Mouse (Mus musculus) cerebellum, adult 2 months (tissue): ENCODE data around the gene Dpp6. TPM values are rescaled to one million over a fixed set of nuclear protein-coding genes. Genes with fewer than 3 reads are reported as not detected.
A peak's percentile ranks its signal among the peaks of the same experiment; 100 is the strongest.

Experiments used
- DNase-seq, 2 experiments: peaks; one replicate each; pipeline ENCODE4 v3.0.0; 2021
- H3K27ac ChIP-seq: fragments of 200-500 bp; 2 replicates; pipeline ENCODE4 v1.5.1; 2012; ENCODE audit warnings: low read length, control low read depth, inconsistent platforms; ENCODE audit not compliant: insufficient read depth
- H3K27me3 ChIP-seq: fragments of 200-500 bp; 2 replicates; pipeline ENCODE4 v1.6.1; 2012; ENCODE audit warnings: inconsistent platforms, mild to moderate bottlenecking, low read length, moderate library complexity; ENCODE audit not compliant: control insufficient read depth, insufficient read depth
- H3K4me1 ChIP-seq: fragments of 200-500 bp; 2 replicates; pipeline ENCODE4 v1.6.1; 2011; ENCODE audit warnings: low read length; ENCODE audit not compliant: control insufficient read depth, insufficient read depth
- H3K4me3 ChIP-seq: fragments of 200-500 bp; replicated peaks from 2 replicates; pipeline ENCODE3; 2011; ENCODE audit warnings: mild to moderate bottlenecking, low read depth, low read length, control low read depth; ENCODE audit not compliant: insufficient read depth
- CTCF ChIP-seq: fragments of 200-500 bp; IDR thresholded peaks from 2 replicates; pipeline ENCODE4 v1.5.1; 2011; ENCODE audit warnings: low read depth, mild to moderate bottlenecking, control low read depth, low read length, moderate library complexity, borderline replicate concordance; ENCODE audit not compliant: insufficient read depth
- POLR2A ChIP-seq: fragments of 200-500 bp; IDR thresholded peaks from 2 replicates; pipeline ENCODE4 v1.6.1; 2011; ENCODE audit warnings: low read length, control low read depth, borderline replicate concordance; ENCODE audit not compliant: insufficient read depth
- WGBS: fragments of 180-500 bp; shearing (Covaris S2); methylation state at CpG from one replicate; pipeline ENCODE4 v1.1.7; 2018; 5-methylcytosine and 5-hydroxymethylcytosine counted together
- polyA plus RNA-seq: library from polyadenylated mRNA; depleted of rRNA; stranded (reverse); fragments of >200 nt; gene quantifications from 2 replicates; pipeline ENCODE4 v1.2.3, GENCODE M21; 2012

Gene Dpp6
- polyA plus RNA-seq, 1 experiment: 183 TPM

DNA sequence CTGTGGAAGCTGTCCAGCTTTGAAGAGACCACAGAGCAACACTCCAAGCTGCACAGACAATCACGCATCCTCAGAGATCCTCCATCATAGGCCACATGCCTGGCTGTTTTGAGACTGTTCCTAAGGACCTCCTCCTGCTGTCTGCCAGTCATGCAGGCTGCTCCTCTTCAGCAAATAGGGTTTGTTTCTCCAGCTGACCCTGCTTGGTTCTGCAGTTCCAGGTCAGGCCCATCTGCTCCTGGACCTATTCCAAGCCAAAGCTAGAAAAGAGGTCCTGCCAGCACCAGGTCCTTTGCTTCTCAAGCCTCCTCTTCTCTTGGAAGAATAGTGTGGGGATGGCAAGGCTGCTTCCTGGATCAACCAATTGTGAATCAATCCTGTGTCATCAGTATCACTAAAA, 556.9 kb downstream of the Dpp6 start:
- TF ChIP-seq CTCF (no peak), POLR2A (no peak)
- 0% methylated on average over 1 of the region's 1 CpGs for WGBS
- H3K4me3 ChIP-seq: no peak overlapping the region
- no peaks in the 10 kb centered on the region for H3K27me3 ChIP-seq
- peak overlapping the region; percentile 89 for H3K27ac ChIP-seq
- DNase-seq: peak; percentile 72 to 86
- H3K4me1 ChIP-seq: peaks cover 41% of the 10 kb centered on the region

DNA sequence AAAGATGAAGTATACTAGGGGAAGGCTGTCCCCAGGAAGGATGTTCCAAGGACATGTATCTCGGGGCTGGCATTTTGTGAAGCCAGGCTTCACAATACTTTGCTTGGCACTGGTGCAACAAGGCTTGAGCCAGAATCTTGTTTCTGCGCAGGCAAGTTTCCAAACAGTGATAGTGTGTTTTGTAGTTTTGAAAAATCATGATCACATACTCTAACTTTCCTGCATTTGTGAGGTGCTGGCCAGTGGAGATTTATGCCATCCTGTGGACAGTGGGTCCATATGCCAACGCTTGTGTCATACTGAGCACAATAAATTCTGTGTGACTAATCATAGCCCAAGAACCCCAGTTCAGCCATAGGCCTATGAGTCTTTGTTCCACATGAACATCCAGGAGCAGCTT, 558.8 kb downstream of the Dpp6 start:
- H3K4me3 ChIP-seq: no peak overlapping the region
- H3K27me3 ChIP-seq: no peaks in the 10 kb centered on the region
- peak; percentile 69 to 82 for DNase-seq
- H3K4me1 ChIP-seq: peaks cover 48% of the 10 kb centered on the region
- H3K27ac ChIP-seq: peak overlapping the region; percentile 53; the same call in 1 of the 2 replicates
- 15% methylated on average over 3 of the region's 3 CpGs for WGBS
- no peak for TF ChIP-seq POLR2A
- TF ChIP-seq CTCF: no peak

DNA sequence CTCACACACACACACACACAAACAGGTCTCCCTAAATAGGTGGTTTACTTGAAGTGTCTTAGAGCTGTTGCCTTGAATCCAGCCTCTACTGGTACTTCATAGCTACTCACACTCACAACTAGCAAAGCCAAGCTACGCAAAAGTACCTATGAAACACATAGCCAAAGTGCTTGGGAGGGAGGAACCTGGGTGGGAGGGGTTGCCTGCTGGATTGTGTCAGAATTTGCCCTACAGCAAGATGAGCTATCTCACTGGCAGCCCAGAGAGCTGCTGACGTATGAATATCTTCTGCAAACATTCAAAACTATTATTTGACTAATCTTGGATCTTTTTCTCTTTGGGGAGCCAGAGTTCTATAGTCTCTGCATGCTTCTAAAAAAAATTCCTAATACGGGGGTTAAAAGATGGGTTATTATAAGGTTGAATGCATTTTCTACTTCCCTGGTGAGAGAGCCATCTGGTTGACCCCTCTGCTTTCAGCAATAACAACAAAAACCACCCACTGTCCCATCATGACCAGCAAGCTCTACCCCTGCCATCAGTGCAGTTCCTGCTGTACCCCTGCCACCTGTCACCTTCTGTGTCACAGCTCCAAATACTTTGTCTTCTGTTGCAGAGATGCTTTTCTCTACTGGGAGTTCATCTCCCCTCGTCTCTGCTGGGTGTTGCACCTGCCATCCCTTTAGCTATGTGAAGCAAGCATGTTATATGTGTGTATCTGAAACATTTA, 563.8 kb downstream of the Dpp6 start:
- no peak for TF ChIP-seq POLR2A
- no peak for TF ChIP-seq CTCF
- peak; percentile 84 to 96 for DNase-seq
- no peak overlapping the region for H3K4me3 ChIP-seq
- no peaks in the 10 kb centered on the region for H3K27me3 ChIP-seq
- H3K27ac ChIP-seq: peak overlapping the region; percentile 75
- H3K4me1 ChIP-seq: peaks cover 27% of the 10 kb centered on the region; the same call in 1 of the 2 replicates
- 10% methylated on average over 4 of the region's 4 CpGs for WGBS

DNA sequence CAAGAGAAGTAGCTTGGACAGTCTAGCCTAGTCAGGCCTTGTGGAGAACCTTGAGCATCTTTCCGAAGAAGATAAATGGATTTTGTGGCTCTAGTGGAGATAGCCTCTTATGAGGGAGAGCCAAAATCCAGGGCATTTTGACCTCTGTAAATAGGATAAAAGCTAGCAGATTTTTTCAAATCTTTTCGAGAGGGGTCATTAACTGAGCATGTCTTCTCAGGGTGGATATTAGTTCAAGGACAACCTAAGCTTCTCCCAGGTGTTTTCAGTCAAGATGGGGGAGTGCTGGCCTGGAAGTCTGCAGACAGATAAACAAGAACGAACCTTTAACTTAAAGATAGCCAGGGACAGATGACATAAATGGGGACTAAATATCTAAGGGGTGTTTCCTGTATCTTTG, 581.4 kb downstream of the Dpp6 start:
- no peak overlapping the region for H3K27ac ChIP-seq
- TF ChIP-seq POLR2A (no peak), CTCF (no peak)
- peaks cover 26% of the 10 kb centered on the region for H3K4me1 ChIP-seq
- 95% methylated on average over 3 of the region's 3 CpGs for WGBS
- no peaks in the 10 kb centered on the region for H3K27me3 ChIP-seq
- DNase-seq: no peak
- no peak overlapping the region for H3K4me3 ChIP-seq

DNA sequence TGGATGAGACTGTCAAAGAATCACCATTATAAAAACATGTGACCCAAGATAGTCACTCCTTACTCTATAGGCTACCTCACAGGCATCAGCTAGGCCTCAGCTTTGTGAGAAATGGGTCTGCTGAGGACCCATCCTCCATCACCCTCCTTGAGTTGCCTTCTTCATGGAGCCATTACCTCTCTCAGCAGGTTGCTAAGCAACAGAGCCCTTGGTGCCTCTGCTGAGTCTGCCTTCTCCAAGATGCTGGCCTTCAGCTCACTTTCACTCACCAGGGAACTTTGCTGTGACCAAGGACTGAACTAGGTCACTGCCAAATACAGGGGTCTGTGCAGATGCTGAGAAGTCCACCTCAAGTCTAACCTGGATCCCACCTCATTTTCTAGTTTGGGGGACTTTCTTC, 582.1 kb downstream of the Dpp6 start:
- TF ChIP-seq CTCF (no peak), POLR2A (no peak)
- Histone ChIP-seq H3K27me3 (no peaks in the 10 kb centered on the region), H3K4me1 (peaks cover 26% of the 10 kb centered on the region), H3K27ac (peak overlapping the region; percentile 64; the same call in 1 of the 2 replicates), H3K4me3 (no peak overlapping the region)
- no peak for DNase-seq

DNA sequence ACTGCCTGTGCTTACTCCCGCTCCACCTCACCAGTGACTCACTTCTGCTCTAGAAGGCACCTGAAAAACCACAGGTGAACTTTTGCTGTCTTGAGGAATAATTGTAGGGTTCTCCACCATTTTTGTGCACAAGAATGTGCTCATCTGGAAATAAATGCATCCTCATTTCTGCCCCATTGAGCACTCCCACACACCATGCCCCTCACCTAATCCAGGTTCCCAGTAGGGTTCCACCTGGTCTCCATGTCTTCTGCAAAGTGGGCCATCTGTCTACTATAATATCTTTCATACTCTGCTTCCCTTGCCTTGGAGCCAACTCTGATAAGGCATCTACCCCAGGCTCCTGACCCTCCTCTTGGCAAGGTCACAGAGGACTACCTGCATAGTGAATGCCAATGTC, 585.6 kb downstream of the Dpp6 start:
- no peak overlapping the region for H3K4me3 ChIP-seq
- peaks cover 26% of the 10 kb centered on the region for H3K4me1 ChIP-seq
- DNase-seq: peak; percentile 50 to 74
- WGBS: 92% methylated on average over 1 of the region's 1 CpGs
- no peaks in the 10 kb centered on the region for H3K27me3 ChIP-seq
- peak overlapping the region; percentile 55; the same call in 1 of the 2 replicates for H3K27ac ChIP-seq
- TF ChIP-seq CTCF (no peak), POLR2A (no peak)

DNA sequence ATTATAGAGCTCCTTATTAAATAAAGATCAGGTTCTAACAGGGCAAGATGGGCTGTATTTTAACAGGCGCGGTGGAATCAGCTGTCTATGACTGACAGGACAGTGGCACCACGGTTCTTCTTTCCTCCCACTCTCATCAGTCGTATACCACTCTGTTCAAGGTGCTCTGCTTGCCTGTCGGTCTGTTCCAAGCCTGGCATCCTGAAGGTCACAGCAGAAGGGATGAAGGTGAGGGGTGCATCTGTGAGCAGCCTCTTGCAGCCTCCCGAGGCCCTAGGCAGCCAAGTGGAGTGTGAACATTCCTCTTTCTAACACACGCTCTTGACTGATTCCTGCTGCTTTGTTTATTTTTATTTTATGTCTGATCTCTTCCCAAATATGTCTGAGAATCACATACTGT, 591.9 kb downstream of the Dpp6 start:
- Histone ChIP-seq H3K4me1 (peaks cover 13% of the 10 kb centered on the region; the same call in 1 of the 2 replicates), H3K4me3 (no peak overlapping the region), H3K27me3 (no peaks in the 10 kb centered on the region), H3K27ac (peak overlapping the region; percentile 76)
- DNase-seq: peak in 1 of 2 experiments; percentile 61
- WGBS: 18% methylated on average over 7 of the region's 7 CpGs
- TF ChIP-seq POLR2A (no peak), CTCF (no peak)

DNA sequence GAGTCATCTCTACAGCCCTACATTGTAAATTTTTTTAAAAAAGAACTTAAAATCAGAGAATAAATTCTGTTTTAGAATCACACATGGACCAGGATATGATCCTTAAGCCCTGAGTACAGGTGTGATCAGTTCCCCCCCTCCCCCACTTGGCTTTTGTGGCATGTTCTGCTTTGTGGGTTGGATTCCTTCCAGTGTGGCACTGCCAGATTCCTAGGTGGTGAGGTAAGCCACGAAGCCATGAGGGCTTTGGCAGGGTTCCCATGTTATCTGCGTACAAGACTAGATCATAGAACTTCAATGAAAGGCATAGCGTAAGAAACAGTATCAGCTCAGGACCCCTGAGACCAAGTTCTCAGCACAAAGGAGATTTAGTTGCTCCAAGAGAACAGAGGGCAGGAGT, 596.0 kb downstream of the Dpp6 start:
- Histone ChIP-seq H3K27me3 (no peaks in the 10 kb centered on the region), H3K4me3 (no peak overlapping the region), H3K27ac (peak overlapping the region; percentile 33; the same call in 1 of the 2 replicates), H3K4me1 (peaks cover 25% of the 10 kb centered on the region; the same call in 1 of the 2 replicates)
- TF ChIP-seq CTCF (no peak), POLR2A (no peak)
- 13% methylated on average over 3 of the region's 3 CpGs for WGBS
- peak; percentile 79 to 90 for DNase-seq
